ENCODE assay signal across 31 mouse cellular contexts in the genomic region with DNA sequence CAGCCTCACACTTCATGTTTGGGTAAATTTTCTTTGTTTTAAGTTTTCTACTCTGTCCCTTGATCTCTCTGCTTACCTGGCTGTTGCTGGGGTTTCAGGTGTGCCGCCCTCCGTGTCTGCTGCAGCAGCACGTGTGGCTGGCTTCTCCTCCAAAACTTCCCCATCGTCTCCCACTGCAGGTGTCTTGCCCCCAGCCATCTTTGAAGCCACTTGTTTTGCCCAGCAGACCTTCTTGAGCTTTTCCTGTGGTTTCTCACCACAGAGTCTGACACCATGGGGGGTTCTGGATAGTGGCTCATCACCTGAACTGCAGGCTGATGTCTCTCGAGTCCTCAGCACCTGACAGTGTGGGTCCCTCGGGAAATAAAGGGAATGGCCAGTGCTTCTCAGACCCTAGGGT. TPM values are rescaled to one million over a fixed set of nuclear protein-coding genes. Genes with fewer than 3 reads are reported as not detected.
"Had no signal": no experiment of that assay in that cellular context is flagged by ENCODE, and none has a peak within 500 bp of the region (broad histone marks: within the 10 kb centered on the region; RNA-seq: fewer than 3 reads in every experiment).

No protein-coding gene starts in this region.

- H3K9ac ChIP-seq: limb, embryonic 12.5 days; limb, embryonic 15.5 days; liver, embryonic 14.5 days; liver, postnatal 0 days; lung, embryonic 14.5 days; midbrain, embryonic 13.5 days; neural tube, embryonic 13.5 days had no signal

- H3K27ac ChIP-seq: kidney, postnatal 0 days; limb, embryonic 12.5 days; limb, embryonic 15.5 days; liver, embryonic 14.5 days; midbrain, embryonic 10.5 days; midbrain, embryonic 13.5 days; neural tube, embryonic 13.5 days had no signal

- H3K4me1 ChIP-seq: limb, embryonic 15.5 days; megakaryocyte, embryonic 14.5 days; midbrain, embryonic 10.5 days; midbrain, embryonic 13.5 days; neural tube, embryonic 13.5 days had no signal

- H3K9me3 ChIP-seq: limb, embryonic 12.5 days; limb, embryonic 15.5 days; megakaryocyte, embryonic 14.5 days; midbrain, embryonic 10.5 days; midbrain, embryonic 13.5 days; neural tube, embryonic 13.5 days had no signal

- H3K27me3 ChIP-seq: midbrain, embryonic 13.5 days; neural tube, embryonic 13.5 days had no signal

- H3K36me3 ChIP-seq: limb, embryonic 12.5 days; limb, embryonic 15.5 days; midbrain, embryonic 10.5 days; midbrain, embryonic 13.5 days; neural tube, embryonic 13.5 days had no signal

- H3K4me3 ChIP-seq: limb, embryonic 12.5 days; limb, embryonic 15.5 days; megakaryocyte, embryonic 14.5 days; midbrain, embryonic 10.5 days; midbrain, embryonic 13.5 days; myocyte; neural tube, embryonic 13.5 days had no signal

- DNase-seq: kidney, adult 2 months; kidney, postnatal 25 days; left cerebral cortex, postnatal 4 days; liver, postnatal 0 days; lung, embryonic 14.5 days; lung, postnatal 36 days; retina, postnatal 1 day had no signal

- H3K4me2 ChIP-seq: limb, embryonic 12.5 days; limb, embryonic 15.5 days; liver, embryonic 11.5 days; lung, embryonic 14.5 days; midbrain, embryonic 13.5 days; neural tube, embryonic 13.5 days had no signal

RNA-seq across cellular contexts. Expression of gene Lcn10, which starts 3.0 kb away (rescaled TPM):
- total RNA-seq: layer of hippocampus, adult 18-20 months; layer of hippocampus, postnatal 14 days; left cerebral cortex, adult 8-10 months; left cerebral cortex, postnatal 14 days; left cerebral cortex, postnatal 4 days; monocyte, adult 5-6 weeks; neutrophil, adult 5-6 weeks had no signal
- polyA plus RNA-seq: intestine, postnatal 0 days; kidney, adult 2 months; kidney, embryonic 14.5 days; kidney, postnatal 0 days; limb, embryonic 12.5 days; limb, embryonic 15.5 days; liver, embryonic 11.5 days; liver, embryonic 14.5 days; liver, postnatal 0 days; lung, embryonic 14.5 days; lung, postnatal 0 days; midbrain, embryonic 10.5 days; midbrain, embryonic 13.5 days; midbrain, embryonic 16.5 days; myocyte; neural tube, embryonic 13.5 days; small intestine, adult 2 months; spleen, adult 2 months; stomach, embryonic 16.5 days; testis, adult 2 months had no signal

RNA-seq across cellular contexts. Expression of gene Lcn6, which starts 3.0 kb away (rescaled TPM):
- total RNA-seq: layer of hippocampus, adult 18-20 months; layer of hippocampus, postnatal 14 days; left cerebral cortex, adult 8-10 months; left cerebral cortex, postnatal 14 days; left cerebral cortex, postnatal 4 days; monocyte, adult 5-6 weeks; neutrophil, adult 5-6 weeks had no signal
- polyA plus RNA-seq: intestine, postnatal 0 days; kidney, adult 2 months; kidney, embryonic 14.5 days; kidney, postnatal 0 days; limb, embryonic 12.5 days; limb, embryonic 15.5 days; liver, embryonic 11.5 days; liver, embryonic 14.5 days; liver, postnatal 0 days; lung, embryonic 14.5 days; lung, postnatal 0 days; midbrain, embryonic 10.5 days; midbrain, embryonic 13.5 days; midbrain, embryonic 16.5 days; myocyte; neural tube, embryonic 13.5 days; small intestine, adult 2 months; spleen, adult 2 months; stomach, embryonic 16.5 days; testis, adult 2 months had no signal

RNA-seq across cellular contexts. Expression of gene Obp2a, which starts 20.3 kb away (rescaled TPM):
- total RNA-seq: layer of hippocampus, adult 18-20 months; layer of hippocampus, postnatal 14 days; left cerebral cortex, adult 8-10 months; left cerebral cortex, postnatal 14 days; left cerebral cortex, postnatal 4 days; monocyte, adult 5-6 weeks; neutrophil, adult 5-6 weeks had no signal
- polyA plus RNA-seq: intestine, postnatal 0 days; kidney, adult 2 months; kidney, embryonic 14.5 days; limb, embryonic 12.5 days; limb, embryonic 15.5 days; liver, embryonic 11.5 days; liver, embryonic 14.5 days; liver, postnatal 0 days; lung, embryonic 14.5 days; lung, postnatal 0 days; midbrain, embryonic 10.5 days; midbrain, embryonic 13.5 days; midbrain, embryonic 16.5 days; myocyte; neural tube, embryonic 13.5 days; small intestine, adult 2 months; spleen, adult 2 months; stomach, embryonic 16.5 days; testis, adult 2 months had no signal

RNA-seq across cellular contexts. Expression of gene Lcn5, which starts 21.8 kb away (rescaled TPM):
- total RNA-seq: layer of hippocampus, adult 18-20 months; layer of hippocampus, postnatal 14 days; left cerebral cortex, adult 8-10 months; left cerebral cortex, postnatal 14 days; left cerebral cortex, postnatal 4 days; monocyte, adult 5-6 weeks; neutrophil, adult 5-6 weeks had no signal
- polyA plus RNA-seq: intestine, postnatal 0 days; kidney, adult 2 months; kidney, embryonic 14.5 days; kidney, postnatal 0 days; limb, embryonic 12.5 days; limb, embryonic 15.5 days; liver, embryonic 11.5 days; liver, embryonic 14.5 days; liver, postnatal 0 days; lung, embryonic 14.5 days; lung, postnatal 0 days; midbrain, embryonic 10.5 days; midbrain, embryonic 13.5 days; midbrain, embryonic 16.5 days; myocyte; neural tube, embryonic 13.5 days; small intestine, adult 2 months; spleen, adult 2 months; stomach, embryonic 16.5 days; testis, adult 2 months had no signal

RNA-seq across cellular contexts. Expression of gene Lcn8, which starts 26.6 kb away (rescaled TPM):
- total RNA-seq: layer of hippocampus, adult 18-20 months; layer of hippocampus, postnatal 14 days; left cerebral cortex, adult 8-10 months; left cerebral cortex, postnatal 14 days; left cerebral cortex, postnatal 4 days; monocyte, adult 5-6 weeks; neutrophil, adult 5-6 weeks had no signal
- polyA plus RNA-seq: intestine, postnatal 0 days; kidney, adult 2 months; kidney, embryonic 14.5 days; kidney, postnatal 0 days; limb, embryonic 12.5 days; limb, embryonic 15.5 days; liver, embryonic 11.5 days; liver, embryonic 14.5 days; lung, postnatal 0 days; midbrain, embryonic 10.5 days; midbrain, embryonic 13.5 days; midbrain, embryonic 16.5 days; myocyte; neural tube, embryonic 13.5 days; small intestine, adult 2 months; spleen, adult 2 months; stomach, embryonic 16.5 days; testis, adult 2 months had no signal
